Mouse (Mus musculus) layer of hippocampus, postnatal 10 days (tissue): ENCODE measurements around the gene 4930572O03Rik. TPM values are rescaled to one million over a fixed set of nuclear protein-coding genes. Genes with fewer than 3 reads are reported as not detected.
"Not testable (repeated sequence)": the region's sequence is repeated elsewhere in the genome, so short reads cannot be mapped to it uniquely, and the experiment has no call there.

Experiments
- DNase-seq, 2 experiments: peaks; one replicate each; pipeline ENCODE4 v3.0.0; 2021; ENCODE audit warnings: low spot score in 2 of 2
- long read RNA-seq: library from polyadenylated mRNA; stranded (forward); transcript quantifications from one replicate; pipeline ENCODE4 v2.0.0, GENCODE M21; 2023
- total RNA-seq, 2 experiments: library from RNA; stranded (reverse); gene quantifications; 2 replicates each; pipeline ENCODE4 v1.2.3; 2021

Gene 4930572O03Rik
- not detected for total RNA-seq
- long read RNA-seq = 0 reads

DNA sequence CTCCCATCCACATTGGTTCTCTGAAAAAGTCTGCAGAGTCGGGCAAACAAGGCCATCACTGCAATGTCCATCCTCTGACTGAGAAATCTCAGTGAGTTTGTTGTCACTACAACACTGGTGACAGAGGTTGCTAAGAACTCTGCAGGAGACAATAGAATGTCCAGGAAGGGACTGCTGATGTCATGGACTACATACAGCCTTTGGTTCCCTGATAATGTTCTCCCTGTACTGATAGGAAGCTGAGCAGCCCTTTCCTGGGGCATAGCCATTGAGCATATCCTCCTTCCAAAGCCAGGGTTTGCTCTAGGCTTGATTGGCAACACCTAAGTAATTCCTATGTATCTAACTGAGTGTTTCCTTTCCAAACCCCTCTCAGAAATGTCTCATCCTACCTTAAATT lies at the start of gene 4930572O03Rik:
Gene 4930572O03Rik (minus strand): TSS at position 101 of the 400 bp plus-strand sequence.
- DNase-seq = not testable (repeated sequence)

DNA sequence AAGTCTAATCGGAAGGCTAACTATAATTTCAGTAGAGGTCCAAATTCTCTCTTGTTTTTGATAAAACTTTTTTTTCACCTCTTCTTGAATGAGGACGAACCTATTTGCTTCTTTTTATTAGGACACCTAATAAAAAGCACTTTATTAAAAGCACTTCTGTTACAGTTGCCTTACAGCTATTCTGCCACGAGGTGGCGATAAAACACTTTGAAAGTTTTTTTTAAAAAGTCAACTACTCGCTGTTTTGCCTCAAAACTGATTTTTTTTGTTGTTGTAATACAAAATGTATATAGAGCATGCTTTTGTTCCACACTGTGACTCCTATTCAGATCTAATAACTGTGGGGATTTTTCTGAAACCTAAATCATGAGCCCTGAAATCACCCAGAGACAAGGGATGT lies 46.0 kb upstream of the 4930572O03Rik start:
- DNase-seq = peak; percentile 15 to 37

DNA sequence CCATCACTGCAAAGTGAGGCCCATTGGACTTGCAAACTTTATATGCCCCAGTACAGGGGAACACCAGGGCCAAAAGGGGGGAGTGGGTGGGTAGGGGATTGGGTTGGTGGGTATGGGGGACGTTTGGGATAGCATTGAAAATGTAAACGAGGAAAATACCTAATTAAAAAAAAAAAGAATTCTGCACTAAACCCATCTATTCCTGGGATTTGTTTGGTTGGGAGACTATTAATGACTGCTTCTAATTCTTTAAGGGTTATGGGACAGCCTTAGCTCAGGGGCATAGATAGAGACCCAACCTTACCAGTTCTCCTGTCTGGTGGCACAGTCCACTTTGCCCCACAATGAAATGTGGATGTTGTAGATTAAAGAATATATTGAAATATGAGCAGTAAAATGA lies 40.9 kb upstream of the 4930572O03Rik start:
- DNase-seq = not testable (repeated sequence)

DNA sequence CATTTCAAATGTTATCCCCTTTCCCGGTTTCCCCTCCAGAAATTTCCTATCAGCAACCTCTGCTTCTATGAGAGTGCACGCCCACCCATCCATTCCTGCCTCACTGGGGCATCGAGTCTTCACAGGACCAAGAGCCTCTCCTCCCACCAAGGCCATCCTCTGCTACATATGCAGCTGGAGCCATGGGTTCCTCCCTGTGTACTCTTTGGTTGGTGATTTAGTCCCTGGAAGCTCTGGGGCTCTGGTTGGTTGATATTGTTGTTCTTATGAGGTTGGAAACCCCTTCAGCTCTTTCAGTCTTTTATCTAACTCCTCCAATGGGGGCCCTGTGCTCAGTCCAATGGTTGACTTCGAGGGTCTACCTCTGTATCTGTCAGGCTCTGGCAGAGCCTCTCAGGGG lies 35.0 kb upstream of the 4930572O03Rik start:
- DNase-seq = not testable (repeated sequence)

DNA sequence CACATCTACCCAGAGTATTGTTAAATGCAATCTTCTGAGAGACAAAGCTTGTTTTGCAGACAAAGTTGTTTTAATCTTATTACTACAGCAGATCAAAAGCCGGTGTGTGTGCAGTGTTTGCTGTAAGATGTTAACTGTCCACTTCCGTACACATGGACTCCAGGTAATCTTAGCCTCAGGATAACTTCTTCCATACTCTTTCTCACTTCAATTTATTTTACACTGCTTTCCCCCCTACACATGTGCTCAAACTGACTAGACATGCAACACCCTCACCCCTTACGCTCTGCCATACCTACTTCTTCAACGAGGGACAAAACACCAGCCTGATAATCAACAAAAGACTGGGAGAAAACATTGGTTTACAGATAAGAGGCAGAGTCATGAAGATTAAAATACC lies 34.0 kb upstream of the 4930572O03Rik start:
- not testable (repeated sequence) for DNase-seq

- not testable (repeated sequence) for DNase-seq
Observed at GRCm38 (mm10) chr5:15689659-15690213, 32.9 kb upstream of the 4930572O03Rik start.

GRCm38 (mm10) chr5:15688874-15689658 lies 32.2 kb upstream of the 4930572O03Rik start:
- not testable (repeated sequence) for DNase-seq

DNA sequence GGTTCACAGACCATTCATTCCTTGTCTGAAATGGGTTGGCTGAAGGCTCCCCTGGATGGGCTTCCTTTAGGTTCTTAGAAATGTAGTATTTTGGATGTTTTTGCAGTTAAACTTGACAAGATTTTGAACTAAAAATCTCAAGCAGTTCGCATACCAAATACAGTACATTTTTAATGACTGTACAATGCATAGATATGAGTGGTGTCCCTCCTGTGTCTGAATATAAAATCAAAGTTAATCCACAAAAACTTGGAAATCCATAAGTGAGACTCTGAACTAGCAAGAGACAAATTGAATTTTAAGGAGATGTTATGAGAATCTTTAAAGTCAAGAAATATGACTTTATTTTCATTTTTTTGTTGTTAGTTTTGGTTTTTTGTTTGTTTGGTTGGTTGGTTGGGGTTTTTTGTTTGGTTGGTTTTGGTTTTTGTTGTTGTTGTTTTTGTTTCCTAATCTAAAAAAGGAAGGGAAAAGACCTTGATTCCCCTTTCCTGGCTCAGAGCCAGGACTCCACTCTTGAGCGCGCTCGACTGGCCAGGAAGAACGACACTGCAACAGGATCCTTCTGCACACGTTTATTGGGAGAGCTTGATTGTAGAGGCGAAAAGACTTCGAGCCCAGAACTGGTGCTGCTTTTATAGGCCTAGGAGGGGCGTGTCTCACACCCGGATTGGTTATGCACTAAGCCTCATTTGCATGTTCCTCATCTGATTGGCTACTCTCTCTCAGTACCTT lies 24.6 kb upstream of the 4930572O03Rik start:
- not testable (repeated sequence) for DNase-seq

- DNase-seq = not testable (repeated sequence)
Observed at GRCm38 (mm10) chr5:15679980-15680949, 23.4 kb upstream of the 4930572O03Rik start.

- not testable (repeated sequence) for DNase-seq
Observed at GRCm38 (mm10) chr5:15678907-15679306, 22.0 kb upstream of the 4930572O03Rik start.

- DNase-seq = not testable (repeated sequence)
Observed at GRCm38 (mm10) chr5:15677750-15678149, 20.9 kb upstream of the 4930572O03Rik start.

GRCm38 (mm10) chr5:15674429-15675244 lies 17.8 kb upstream of the 4930572O03Rik start:
- DNase-seq = not testable (repeated sequence)

DNA sequence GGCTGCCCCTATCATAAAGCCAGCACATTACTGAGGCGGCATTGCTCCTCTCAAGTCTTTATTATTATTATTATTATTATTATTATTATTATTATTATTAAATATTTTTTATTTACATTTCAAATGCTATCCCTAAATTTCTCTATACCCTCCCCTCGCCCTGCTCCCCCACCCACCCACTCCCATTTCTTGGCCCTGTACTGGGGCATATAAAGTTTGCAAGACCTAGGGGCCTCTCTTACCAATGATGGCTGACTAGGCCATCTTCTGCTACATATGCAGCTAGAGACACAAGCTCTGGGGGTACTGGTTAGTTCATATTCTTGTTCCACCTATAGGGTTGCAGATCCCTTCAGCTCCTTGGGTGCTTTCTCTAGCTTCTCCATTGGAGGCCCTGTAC lies 17.1 kb upstream of the 4930572O03Rik start:
- not testable (repeated sequence) for DNase-seq

GRCm38 (mm10) chr5:15670789-15671188 lies 13.9 kb upstream of the 4930572O03Rik start:
- not testable (repeated sequence) for DNase-seq

DNA sequence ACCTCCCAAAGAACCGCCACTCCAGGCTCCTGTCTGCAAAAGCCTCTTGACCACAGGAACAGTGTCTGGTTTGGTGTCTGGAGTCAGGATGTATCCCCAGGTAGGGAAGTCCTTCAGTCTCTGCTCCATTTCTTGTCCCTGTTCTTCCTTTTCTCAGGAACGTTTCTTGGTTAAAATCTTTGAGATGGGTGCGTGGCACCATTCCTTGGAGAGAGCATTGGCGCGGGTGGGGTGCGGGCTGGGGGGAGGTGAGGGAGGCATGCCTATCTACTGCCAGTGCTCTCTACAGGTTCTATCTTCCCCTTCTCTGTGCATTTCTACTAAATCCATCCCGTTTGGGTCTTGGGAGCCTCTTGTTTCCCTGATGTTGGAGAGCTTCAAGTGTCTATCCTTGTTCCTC lies 7.0 kb upstream of the 4930572O03Rik start:
- DNase-seq = not testable (repeated sequence)

- not testable (repeated sequence) for DNase-seq
Observed at GRCm38 (mm10) chr5:15652334-15652733, 4.5 kb downstream of the 4930572O03Rik start.

- peak in 1 of 2 experiments; percentile 25 for DNase-seq
Observed at GRCm38 (mm10) chr5:15645707-15646106, 11.2 kb downstream of the 4930572O03Rik start.

DNA sequence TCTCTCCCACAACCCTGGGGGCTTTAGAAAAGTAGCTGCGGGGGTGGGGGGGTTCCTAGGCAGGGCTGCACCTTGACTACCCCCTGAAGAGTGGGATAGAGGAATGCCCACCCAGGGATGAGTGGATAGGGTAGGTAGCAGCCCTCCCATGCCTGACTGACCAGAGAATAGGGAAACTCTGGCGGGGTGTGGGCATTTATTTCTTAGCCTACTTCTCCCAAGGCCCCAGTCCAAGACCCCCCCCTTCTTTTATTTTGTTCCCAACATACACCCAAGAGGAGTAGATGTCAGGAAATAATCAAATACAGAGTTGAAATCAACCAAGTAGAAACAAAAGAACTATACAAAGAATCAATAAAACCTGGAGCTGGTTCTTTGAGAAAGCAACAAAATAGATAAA lies 19.2 kb downstream of the 4930572O03Rik start:
- not testable (repeated sequence) for DNase-seq

DNA sequence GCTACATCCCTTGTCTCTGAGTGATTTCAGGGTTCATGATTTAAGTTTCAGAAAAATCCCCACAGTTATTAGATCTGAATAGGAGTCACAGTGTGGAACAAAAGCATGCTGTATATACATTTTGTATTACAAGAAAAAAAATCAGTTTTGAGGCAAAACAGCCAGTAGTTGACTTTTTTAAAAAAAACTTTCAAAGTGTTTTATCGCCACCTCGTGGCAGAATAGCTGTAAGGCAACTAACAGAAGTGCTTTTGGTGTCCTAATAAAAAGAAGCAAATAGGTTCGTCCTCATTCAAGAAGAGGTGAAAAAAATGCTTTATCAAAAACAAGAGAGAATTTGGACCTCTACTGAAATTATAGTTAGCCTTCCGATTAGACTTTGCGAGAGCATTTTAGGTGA lies 26.8 kb downstream of the 4930572O03Rik start:
- peak; percentile 26 to 27 for DNase-seq

DNA sequence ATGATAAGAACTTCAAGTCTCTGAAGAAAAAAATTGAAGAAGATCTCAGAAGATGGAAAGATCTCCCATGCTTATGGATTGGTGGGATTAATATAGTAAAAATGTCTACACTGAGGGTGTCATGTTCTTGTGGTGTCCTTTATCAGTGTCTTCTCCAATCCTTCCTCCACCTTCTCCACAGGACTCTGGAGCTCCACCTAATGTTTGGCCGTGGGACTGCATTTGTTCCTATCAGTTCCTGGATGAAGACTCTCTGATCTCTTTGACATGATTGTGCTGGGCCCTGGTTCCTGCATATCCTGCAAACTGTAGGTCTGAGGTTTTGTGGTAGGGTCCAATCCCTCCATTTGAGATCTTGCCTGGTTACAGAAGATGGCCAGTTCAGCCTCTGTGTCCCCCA lies 28.7 kb downstream of the 4930572O03Rik start:
- not testable (repeated sequence) for DNase-seq
